Mouse (Mus musculus): Measurements from ENCODE around the gene Myh8. TPM values are rescaled to one million over a fixed set of nuclear protein-coding genes. Genes with fewer than 3 reads are reported as not detected.

Myh8 gene
- polyA plus RNA-seq, 2 experiments: 39.3 to 74.2 TPM

DNA sequence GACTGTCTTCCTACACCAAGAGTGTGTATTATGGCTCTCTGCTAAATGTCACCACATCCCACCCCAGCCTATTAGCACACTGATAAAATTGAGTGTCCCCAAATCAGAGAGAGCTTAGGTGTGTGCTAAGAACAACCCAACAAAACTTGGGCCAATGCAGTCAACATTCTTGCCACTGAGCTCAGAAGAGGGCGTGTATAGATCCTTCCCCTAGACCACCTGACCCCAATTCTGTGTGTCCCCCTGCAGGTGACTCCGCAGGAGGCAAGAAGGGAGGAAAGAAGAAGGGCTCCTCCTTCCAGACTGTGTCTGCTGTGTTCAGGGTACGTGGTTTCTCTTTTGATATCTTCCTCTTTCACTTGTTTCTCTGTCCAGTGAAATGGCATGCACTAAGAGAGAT is 67.6 kb downstream of the Myh8 start:
- Histone ChIP-seq H3K9me3 (ENCODE audit: control insufficient read depth, low read length) (no peaks in the 10 kb centered on the region), H3K4me3 (replicated peaks; ENCODE audit: low read length) (no peak overlapping the region), H3K27me3 (ENCODE audit: control insufficient read depth, insufficient read depth, low read length) (no peaks in the 10 kb centered on the region), H3K36me3 (ENCODE audit: control insufficient read depth, insufficient read depth, low read length) (no peaks in the 10 kb centered on the region), H3K9ac (ENCODE audit: low read depth, low read length, severe bottlenecking) (no peak overlapping the region), H3K4me1 (ENCODE audit: control insufficient read depth, insufficient read depth, low read length) (no peaks in the 10 kb centered on the region), H3K27ac (replicated peaks; ENCODE audit: low read depth, low read length) (no peak overlapping the region), H3K4me2 (replicated peaks; ENCODE audit: low read depth, low read length, severe bottlenecking) (no peak overlapping the region)
- ATAC-seq (ENCODE audit: low FRiP score, low read depth) (no peak), DNase-seq (ENCODE audit: low spot score) (no peak)
- no peak for TF ChIP-seq POLR2A (IDR thresholded peaks at IDR 0.05; ENCODE audit: borderline replicate concordance, extremely low read depth, insufficient read depth, insufficient read length)
- WGBS: 59% methylated on average over 3 of the region's 3 CpGs

GRCm38 (mm10) chr11:67345186-67345855 is 68.4 kb downstream of the Myh8 start:
- peak; percentile 18 for DNase-seq (ENCODE audit: low spot score)
- no peak overlapping the region for H3K9ac ChIP-seq (ENCODE audit: low read depth, low read length, severe bottlenecking)
- 62% methylated on average over 2 of the region's 2 CpGs for WGBS

DNA sequence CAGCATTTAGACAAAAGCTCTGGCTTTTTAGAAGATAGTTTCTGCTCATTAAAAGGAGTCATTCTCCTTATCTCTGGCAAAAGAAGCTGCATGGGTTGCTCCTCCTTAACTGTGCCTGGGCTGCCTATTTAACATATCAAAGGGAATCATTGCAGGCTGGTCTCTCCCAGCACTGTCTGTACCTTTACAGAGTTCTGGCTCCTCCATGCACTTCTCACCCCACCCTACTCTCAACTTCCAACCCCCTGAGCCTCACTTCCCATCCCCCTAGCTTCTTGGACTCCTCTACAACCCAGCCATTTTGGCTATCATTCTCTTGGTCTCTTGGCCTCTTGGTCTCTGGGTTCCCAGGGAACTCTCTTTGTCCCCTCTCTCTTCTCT is 68.9 kb downstream of the Myh8 start:
- no peak for TF ChIP-seq POLR2A (IDR thresholded peaks at IDR 0.05; ENCODE audit: borderline replicate concordance, extremely low read depth, insufficient read depth, insufficient read length)
- no peaks in the 10 kb centered on the region for H3K27me3 ChIP-seq (ENCODE audit: control insufficient read depth, insufficient read depth, low read length)
- no peak for DNase-seq (ENCODE audit: low spot score)

More at GRCm38 (mm10) chr11:67345186-67345855, 68.4 kb downstream of the Myh8 start:
- no peaks in the 10 kb centered on the region for H3K9me3 ChIP-seq (ENCODE audit: control insufficient read depth, low read length)
- TF ChIP-seq POLR2A (IDR thresholded peaks at IDR 0.05; ENCODE audit: borderline replicate concordance, extremely low read depth, insufficient read depth, insufficient read length): no peak
- no peaks in the 10 kb centered on the region for H3K36me3 ChIP-seq (ENCODE audit: control insufficient read depth, insufficient read depth, low read length)
- no peak overlapping the region for H3K27ac ChIP-seq (replicated peaks; ENCODE audit: low read depth, low read length)
- no peak overlapping the region for H3K4me2 ChIP-seq (replicated peaks; ENCODE audit: low read depth, low read length, severe bottlenecking)
- H3K4me3 ChIP-seq (replicated peaks; ENCODE audit: low read length): no peak overlapping the region
- H3K27me3 ChIP-seq (ENCODE audit: control insufficient read depth, insufficient read depth, low read length): no peaks in the 10 kb centered on the region
- no peak for ATAC-seq (ENCODE audit: low FRiP score, low read depth)
- no peaks in the 10 kb centered on the region for H3K4me1 ChIP-seq (ENCODE audit: control insufficient read depth, insufficient read depth, low read length)

GRCm38 (mm10) chr11:67350153-67350768 is 73.3 kb downstream of the Myh8 start:
- ATAC-seq (ENCODE audit: low FRiP score, low read depth) (peak; percentile 72), DNase-seq (ENCODE audit: low spot score) (peak; percentile 83)
- Histone ChIP-seq H3K9me3 (ENCODE audit: control insufficient read depth, low read length) (no peaks in the 10 kb centered on the region), H3K27me3 (ENCODE audit: control insufficient read depth, insufficient read depth, low read length) (no peaks in the 10 kb centered on the region), H3K27ac (replicated peaks; ENCODE audit: low read depth, low read length) (no peak overlapping the region), H3K4me2 (replicated peaks; ENCODE audit: low read depth, low read length, severe bottlenecking) (no peak overlapping the region), H3K36me3 (ENCODE audit: control insufficient read depth, insufficient read depth, low read length) (no peaks in the 10 kb centered on the region), H3K4me3 (replicated peaks; ENCODE audit: low read length) (no peak overlapping the region), H3K9ac (ENCODE audit: low read depth, low read length, severe bottlenecking) (no peak overlapping the region), H3K4me1 (ENCODE audit: control insufficient read depth, insufficient read depth, low read length) (no peaks in the 10 kb centered on the region)
- WGBS: 50% methylated on average over 14 of the region's 14 CpGs
- no peak for TF ChIP-seq POLR2A (IDR thresholded peaks at IDR 0.05; ENCODE audit: borderline replicate concordance, extremely low read depth, insufficient read depth, insufficient read length)

More for the DNA sequence above, 68.9 kb downstream of the Myh8 start:
- Histone ChIP-seq H3K9me3 (ENCODE audit: control insufficient read depth, low read length) (no peaks in the 10 kb centered on the region), H3K36me3 (ENCODE audit: control insufficient read depth, insufficient read depth, low read length) (no peaks in the 10 kb centered on the region), H3K4me1 (ENCODE audit: control insufficient read depth, insufficient read depth, low read length) (no peaks in the 10 kb centered on the region), H3K4me2 (replicated peaks; ENCODE audit: low read depth, low read length, severe bottlenecking) (no peak overlapping the region), H3K4me3 (replicated peaks; ENCODE audit: low read length) (no peak overlapping the region), H3K27ac (replicated peaks; ENCODE audit: low read depth, low read length) (no peak overlapping the region), H3K9ac (ENCODE audit: low read depth, low read length, severe bottlenecking) (no peak overlapping the region)
- ATAC-seq (ENCODE audit: low FRiP score, low read depth): no peak

- ATAC-seq (ENCODE audit: low FRiP score, low read depth) (no peak), DNase-seq (ENCODE audit: low spot score) (no peak)
- no peak for TF ChIP-seq POLR2A (IDR thresholded peaks at IDR 0.05; ENCODE audit: borderline replicate concordance, extremely low read depth, insufficient read depth, insufficient read length)
- H3K27me3 ChIP-seq (ENCODE audit: control insufficient read depth, insufficient read depth, low read length): no peaks in the 10 kb centered on the region
- no peak overlapping the region for H3K27ac ChIP-seq (replicated peaks; ENCODE audit: low read depth, low read length)
- H3K4me3 ChIP-seq (replicated peaks; ENCODE audit: low read length): no peak overlapping the region
- H3K36me3 ChIP-seq (ENCODE audit: control insufficient read depth, insufficient read depth, low read length): no peaks in the 10 kb centered on the region
- peaks cover under 1% of the 10 kb centered on the region; the same call in 1 of the 2 replicates for H3K4me1 ChIP-seq (ENCODE audit: control insufficient read depth, insufficient read depth, low read length)
- H3K4me2 ChIP-seq (replicated peaks; ENCODE audit: low read depth, low read length, severe bottlenecking): no peak overlapping the region
- 57% methylated on average over 4 of the region's 4 CpGs for WGBS
- H3K9ac ChIP-seq (ENCODE audit: low read depth, low read length, severe bottlenecking): no peak overlapping the region
- H3K9me3 ChIP-seq (ENCODE audit: control insufficient read depth, low read length): no peaks in the 10 kb centered on the region
These were observed 76.1 kb downstream of the Myh8 start for GRCm38 (mm10) chr11:67353011-67353410.

All from limb, embryonic 14.5 days (tissue).